Mouse (Mus musculus) adrenal gland, postnatal 25 days (tissue): Measurements from ENCODE around the gene Atp6v1c2. TPM values are rescaled to one million over a fixed set of nuclear protein-coding genes. Genes with fewer than 3 reads are reported as not detected.
A peak's percentile ranks its signal among the peaks of the same experiment; 100 is the strongest.

ENCODE experiments used
- DNase-seq: peaks from one replicate; pipeline ENCODE4 v3.0.0; 2021; ENCODE audit warnings: mixed read lengths
- long read RNA-seq: library from polyadenylated mRNA; stranded (forward); transcript quantifications from one replicate; pipeline ENCODE4 v2.0.0, GENCODE M21; 2021
- total RNA-seq: library from RNA; stranded (reverse); gene quantifications from 2 replicates; pipeline ENCODE4 v1.2.3, GENCODE M21; 2021

Atp6v1c2 gene
- 0.90 and 1.5 TPM in 2 replicates for total RNA-seq
- long read RNA-seq: 0 reads

GRCm38 (mm10) chr12:17329259-17329658 is at the start of gene Atp6v1c2:
Atp6v1c2 (minus strand) TSS chr12:17329359.
- DNase-seq: no peak

GRCm38 (mm10) chr12:17376521-17376920 is 47.4 kb upstream of the Atp6v1c2 start:
- DNase-seq: no peak

GRCm38 (mm10) chr12:17375243-17375642 is 46.1 kb upstream of the Atp6v1c2 start:
- no peak for DNase-seq

GRCm38 (mm10) chr12:17373470-17373975 is 44.4 kb upstream of the Atp6v1c2 start:
- no peak for DNase-seq

- no peak for DNase-seq
Observed at GRCm38 (mm10) chr12:17372696-17373095, 43.5 kb upstream of the Atp6v1c2 start.

GRCm38 (mm10) chr12:17371589-17372235 is 42.6 kb upstream of the Atp6v1c2 start:
- no peak for DNase-seq

- DNase-seq: no peak
Observed at GRCm38 (mm10) chr12:17369551-17370325, 40.6 kb upstream of the Atp6v1c2 start.

GRCm38 (mm10) chr12:17369111-17369510 is 40.0 kb upstream of the Atp6v1c2 start:
- no peak for DNase-seq

GRCm38 (mm10) chr12:17366981-17367380 is 37.8 kb upstream of the Atp6v1c2 start:
- DNase-seq: peak; percentile 78

GRCm38 (mm10) chr12:17362316-17362715 is 33.2 kb upstream of the Atp6v1c2 start:
- no peak for DNase-seq

GRCm38 (mm10) chr12:17360650-17361049 is 31.5 kb upstream of the Atp6v1c2 start:
- no peak for DNase-seq

- no peak for DNase-seq
Observed at GRCm38 (mm10) chr12:17360104-17360503, 30.9 kb upstream of the Atp6v1c2 start.

- DNase-seq: no peak
Observed at GRCm38 (mm10) chr12:17358981-17359380, 29.8 kb upstream of the Atp6v1c2 start.

- no peak for DNase-seq
Observed at GRCm38 (mm10) chr12:17357795-17358194, 28.6 kb upstream of the Atp6v1c2 start.

GRCm38 (mm10) chr12:17356853-17357252 is 27.7 kb upstream of the Atp6v1c2 start:
- no peak for DNase-seq

GRCm38 (mm10) chr12:17350106-17350505 is 20.9 kb upstream of the Atp6v1c2 start:
- no peak for DNase-seq

GRCm38 (mm10) chr12:17348048-17349036 is 19.2 kb upstream of the Atp6v1c2 start, which contains the start of gene Nol10:
Nol10 (plus strand) TSS chr12:17348458.
- DNase-seq: peak; percentile 90

GRCm38 (mm10) chr12:17347327-17348047 is 18.3 kb upstream of the Atp6v1c2 start:
- DNase-seq: peak; percentile 3

GRCm38 (mm10) chr12:17339114-17339905 is 10.2 kb upstream of the Atp6v1c2 start:
- DNase-seq: no peak

- DNase-seq: no peak
Observed at GRCm38 (mm10) chr12:17338338-17338737, 9.2 kb upstream of the Atp6v1c2 start.

GRCm38 (mm10) chr12:17333459-17333858 is 4.3 kb upstream of the Atp6v1c2 start:
- no peak for DNase-seq
